Mouse (Mus musculus) adrenal gland, adult 10 weeks (tissue): ENCODE results near the gene Adam25. TPM values are rescaled to one million over a fixed set of nuclear protein-coding genes. Genes with fewer than 3 reads are reported as not detected.

Source experiments
- polyA plus RNA-seq: library from polyadenylated mRNA; stranded (reverse); fragments of 350-450 nt; fragmentation: Illumina TruSeq; extraction: RNeasy Lipid Tissue Mini Kit (QIAGEN cat#74804); gene quantifications from one replicate; pipeline ENCODE4 v1.2.3, GENCODE M21; 2014; ENCODE audit warnings: low read depth, low replicate concordance

Gene Adam25
- polyA plus RNA-seq: not detected

DNA sequence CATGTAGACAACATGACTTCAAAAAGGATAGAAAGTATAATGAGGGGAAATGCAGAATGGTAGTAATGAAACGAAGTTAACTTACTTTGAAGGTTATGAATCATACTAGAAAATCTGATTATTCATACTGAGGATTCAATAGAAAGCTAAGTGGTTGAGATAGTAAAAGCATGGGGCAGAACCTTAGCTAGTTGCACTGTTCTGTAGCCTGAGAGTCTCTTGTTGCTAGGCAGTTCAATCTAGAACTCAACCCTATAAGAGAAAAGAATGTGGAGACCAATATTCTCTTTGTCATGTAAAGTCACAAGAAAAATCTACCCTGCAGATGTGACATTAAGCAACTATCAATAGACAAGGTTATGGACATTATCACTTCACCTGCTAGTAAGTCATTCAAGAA lies at the start of gene Adam25:
Gene Adam25 (plus strand): TSS at position 301 of the 400 bp plus-strand sequence.

DNA sequence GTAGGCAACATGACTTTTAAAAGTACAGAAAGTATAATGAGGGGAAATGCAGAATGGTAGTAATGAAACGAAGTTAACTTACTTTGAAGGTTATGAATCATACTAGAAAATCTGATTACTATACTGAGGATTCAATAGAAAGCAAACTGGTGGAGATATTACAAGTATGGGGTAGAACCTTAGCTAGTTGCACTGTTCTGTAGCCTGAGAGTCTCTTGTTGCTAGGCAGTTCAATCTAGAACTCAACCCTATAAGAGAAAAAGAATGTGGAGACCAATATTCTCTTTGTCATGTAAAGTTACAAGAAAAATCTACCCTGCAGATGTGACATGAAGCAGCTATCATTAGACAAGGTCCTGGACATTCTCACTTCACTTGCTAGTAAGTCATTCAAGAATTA lies 41.0 kb downstream of the Adam25 start, which contains the start of gene Adam20:
Gene Adam20 (plus strand): TSS at position 301 of the 400 bp plus-strand sequence.

Other genes starting within 250 kb of the Adam25 start
- not detected for gene Adam24, start 77.1 kb upstream of the Adam25 start, polyA plus RNA-seq
- gene Adam20, start 41.1 kb downstream of the Adam25 start, polyA plus RNA-seq: not detected
- gene Adam39, start 70.8 kb downstream of the Adam25 start, polyA plus RNA-seq: not detected